Mouse (Mus musculus) fat pad, adult 2 months (tissue): ENCODE results near the gene Rap1a.

Experiments
- DNase-seq: peaks from one replicate; pipeline ENCODE4 v3.0.0-alpha.2; 2011; ENCODE audit warnings: low read depth, low spot score; ENCODE audit errors: extremely low read depth

Rap1a gene

GRCm38 (mm10) chr3:105695476-105696386 is 105.4 kb downstream of the Rap1a start:
- DNase-seq = no peak

- no peak for DNase-seq
Observed at GRCm38 (mm10) chr3:105693327-105694080, 107.6 kb downstream of the Rap1a start.

GRCm38 (mm10) chr3:105688536-105688935 is 112.6 kb downstream of the Rap1a start:
- no peak for DNase-seq

GRCm38 (mm10) chr3:105687324-105688060 is 113.6 kb downstream of the Rap1a start, which contains the start of gene Ddx20:
Gene Ddx20, minus strand, starts transcription at chr3:105687574.
- DNase-seq = peak; percentile 76

- no peak for DNase-seq
Observed at GRCm38 (mm10) chr3:105686394-105687323, 114.5 kb downstream of the Rap1a start.

GRCm38 (mm10) chr3:105680346-105680745 is 120.8 kb downstream of the Rap1a start:
- DNase-seq = no peak
